Mouse (Mus musculus) embryonic facial prominence, embryonic 15.5 days (tissue): Measurements from ENCODE around the gene 1810010D01Rik. TPM values are rescaled to one million over a fixed set of nuclear protein-coding genes. Genes with fewer than 3 reads are reported as not detected.

Source experiments
- ATAC-seq: fragments of 200-750 bp; cut with Nextera tagmentation; 2 replicates; pipeline ENCODE4 v1.8.0; 2017; ENCODE audit warnings: low read depth, moderate TSS enrichment; ENCODE audit not compliant: insufficient number of reproducible peaks, low FRiP score, low TSS enrichment
- H3K27ac ChIP-seq: fragments of 300-500 bp; sonication (generic); replicated peaks from 2 replicates; pipeline ENCODE4 v1.5.1; 2015; ENCODE audit warnings: mild to moderate bottlenecking, inconsistent platforms
- H3K27me3 ChIP-seq: fragments of 300-500 bp; sonication (generic); 2 replicates; pipeline ENCODE4 v1.6.1; 2015; ENCODE audit warnings: inconsistent platforms
- H3K36me3 ChIP-seq: fragments of 300-500 bp; sonication (generic); 2 replicates; pipeline ENCODE4 v1.6.1; 2015; ENCODE audit warnings: mild to moderate bottlenecking, inconsistent platforms
- H3K4me1 ChIP-seq: fragments of 300-500 bp; sonication (generic); 2 replicates; pipeline ENCODE4 v1.6.1; 2015; ENCODE audit warnings: inconsistent platforms
- H3K4me2 ChIP-seq: fragments of 300-500 bp; sonication (generic); replicated peaks from 2 replicates; pipeline ENCODE4 v1.6.1; 2015; ENCODE audit warnings: mild to moderate bottlenecking, inconsistent platforms
- H3K4me3 ChIP-seq: fragments of 300-500 bp; sonication (generic); replicated peaks from 2 replicates; pipeline ENCODE4 v1.5.1; 2015; ENCODE audit warnings: mild to moderate bottlenecking, inconsistent platforms
- H3K9ac ChIP-seq: fragments of 300-500 bp; sonication (generic); 2 replicates; pipeline ENCODE4 v1.6.1; 2015; ENCODE audit warnings: inconsistent platforms
- H3K9me3 ChIP-seq: fragments of 300-500 bp; sonication (generic); replicated peaks from 2 replicates; pipeline ENCODE4 v1.6.1; 2016; ENCODE audit warnings: inconsistent platforms
- WGBS: fragments of 180-500 bp; shearing (Covaris S2); methylation state at CpG from one replicate; pipeline ENCODE4 v1.1.7; 2015; 5-methylcytosine and 5-hydroxymethylcytosine counted together
- polyA plus RNA-seq: library from polyadenylated mRNA; unstranded; fragments of >200 nt; fragmentation: Nextera tagmentation; extraction: Ambion mirVana; gene quantifications from 2 replicates; pipeline ENCODE4 v1.2.1, GENCODE M21; 2015

The 1810010D01Rik gene
- polyA plus RNA-seq, 1 experiment from 2014 or later = 0.19 TPM

- no peak for ATAC-seq
- WGBS = 61% methylated on average over 15 of the region's 15 CpGs
- Histone ChIP-seq H3K36me3 (no peaks in the 10 kb centered on the region), H3K27ac (no peak overlapping the region), H3K4me3 (no peak overlapping the region), H3K4me2 (no peak overlapping the region), H3K9ac (no peak overlapping the region), H3K27me3 (0 out of 2 replicates have a peak, but pooled peaks cover 4% of the 10 kb centered on the region), H3K9me3 (no peaks in the 10 kb centered on the region), H3K4me1 (peaks cover 31% of the 10 kb centered on the region)
Measured at GRCm38 (mm10) chr7:145173563-145173962, 34.4 kb downstream of the 1810010D01Rik start.

DNA sequence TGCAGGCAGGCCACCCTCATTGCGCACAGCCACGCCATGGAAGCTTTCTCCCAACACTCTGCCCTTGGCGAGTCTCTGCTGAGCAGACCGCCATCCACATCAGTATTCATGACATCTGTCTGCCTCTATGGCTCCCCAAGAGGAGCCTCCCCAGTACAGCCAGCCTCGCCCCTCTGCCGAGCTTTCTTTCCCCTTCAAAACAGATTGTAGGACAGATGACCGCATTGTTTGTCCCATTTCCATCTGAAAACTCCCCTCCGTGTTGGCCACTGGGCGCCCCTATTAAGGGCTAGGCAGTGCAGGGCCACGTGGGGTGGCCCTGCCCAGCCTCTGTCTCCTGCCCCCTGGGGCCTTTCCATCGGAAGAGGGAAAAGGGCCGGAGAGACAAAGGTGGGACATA, 34.8 kb downstream of the 1810010D01Rik start:
- 0 out of 2 replicates have a peak, but pooled peaks cover 4% of the 10 kb centered on the region for H3K27me3 ChIP-seq
- no peak overlapping the region for H3K4me2 ChIP-seq
- 10% methylated on average over 12 of the region's 12 CpGs for WGBS

GRCm38 (mm10) chr7:145169703-145170102, 38.2 kb downstream of the 1810010D01Rik start:
- H3K4me2 ChIP-seq = no peak overlapping the region
- 0 out of 2 replicates have a peak, but pooled peaks cover 4% of the 10 kb centered on the region for H3K27me3 ChIP-seq
- H3K27ac ChIP-seq = no peak overlapping the region
- no peak overlapping the region for H3K4me3 ChIP-seq
- no peak overlapping the region for H3K9ac ChIP-seq
- peaks cover 27% of the 10 kb centered on the region for H3K4me1 ChIP-seq
- no peak for ATAC-seq
- no peaks in the 10 kb centered on the region for H3K36me3 ChIP-seq
- no peaks in the 10 kb centered on the region for H3K9me3 ChIP-seq
- 67% methylated on average over 3 of the region's 3 CpGs for WGBS

More for the DNA sequence above, 34.8 kb downstream of the 1810010D01Rik start:
- no peak overlapping the region for H3K4me3 ChIP-seq
- ATAC-seq = peak; percentile 56; the same call in 1 of the 2 replicates
- no peaks in the 10 kb centered on the region for H3K9me3 ChIP-seq
- no peak overlapping the region for H3K27ac ChIP-seq
- H3K4me1 ChIP-seq = peaks cover 31% of the 10 kb centered on the region
- no peaks in the 10 kb centered on the region for H3K36me3 ChIP-seq
- H3K9ac ChIP-seq = no peak overlapping the region

- H3K27me3 ChIP-seq = no peaks in the 10 kb centered on the region
- no peak overlapping the region for H3K9ac ChIP-seq
- peak; percentile 68; the same call in 1 of the 2 replicates for ATAC-seq
- no peak overlapping the region for H3K4me2 ChIP-seq
- peaks cover 13% of the 10 kb centered on the region; the same call in 1 of the 2 replicates for H3K4me1 ChIP-seq
- H3K36me3 ChIP-seq = no peaks in the 10 kb centered on the region
- H3K9me3 ChIP-seq = no peaks in the 10 kb centered on the region
- no peak overlapping the region for H3K4me3 ChIP-seq
- WGBS = 53% methylated on average over 13 of the region's 13 CpGs
- no peak overlapping the region for H3K27ac ChIP-seq
Measured at GRCm38 (mm10) chr7:145159283-145160240, 48.4 kb downstream of the 1810010D01Rik start.

Other genes starting within 250 kb of the 1810010D01Rik start
- gene Tpcn2, start 75.9 kb upstream of the 1810010D01Rik start, polyA plus RNA-seq = 12.2 and 12.3 TPM in 2 replicates
- gene Mrgprf, start 92.7 kb upstream of the 1810010D01Rik start, polyA plus RNA-seq = 8.1 and 10.1 TPM in 2 replicates
- gene Mrgprd, start 106.7 kb upstream of the 1810010D01Rik start, polyA plus RNA-seq = not detected in 2 replicates